Mouse (Mus musculus) MEL (cell line): ENCODE data around the gene Slc2a13. TPM values are rescaled to one million over a fixed set of nuclear protein-coding genes. Genes with fewer than 3 reads are reported as not detected.

ENCODE experiments used
- DNase-seq: peaks from one replicate; pipeline ENCODE4 v3.0.0; 2011; ENCODE audit warnings: low read depth, low spot score
- H3K27ac ChIP-seq: 2 replicates; pipeline ENCODE4 v1.5.1; 2012; ENCODE audit warnings: low read depth, mild to moderate bottlenecking, control low read depth, low read length, moderate library complexity; ENCODE audit not compliant: control insufficient read depth
- H3K27me3 ChIP-seq, 2 experiments: fragments of 150-350 bp in 1 of 2; sonication (generic) in 1 of 2; 2 replicates each; pipeline ENCODE4 v1.6.1; 2012; ENCODE audit warnings: low read length in 2 of 2, mild to moderate bottlenecking in 2 of 2, improper control_type of control experiment in 1 of 2, moderate library complexity in 1 of 2; ENCODE audit not compliant: insufficient read depth in 2 of 2, control insufficient read depth in 1 of 2
- H3K36me3 ChIP-seq, 2 experiments: 2 replicates each; pipeline ENCODE4 v1.6.1; 2012 to 2014; ENCODE audit warnings: low read length in 2 of 2, improper control_type of control experiment in 1 of 2, inconsistent platforms in 1 of 2, mild to moderate bottlenecking in 1 of 2; ENCODE audit not compliant: insufficient read depth in 2 of 2, control insufficient read depth in 1 of 2
- H3K4me1 ChIP-seq, 2 experiments: fragments of 150-350 bp in 1 of 2; sonication (generic) in 1 of 2; 2 replicates each; pipeline ENCODE4 v1.6.1; 2012; ENCODE audit warnings: low read length in 2 of 2, improper control_type of control experiment in 1 of 2, mild to moderate bottlenecking in 1 of 2; ENCODE audit not compliant: insufficient read depth in 2 of 2, control insufficient read depth in 1 of 2
- H3K4me3 ChIP-seq, 2 experiments: fragments of 150-350 bp in 1 of 2; sonication (generic) in 1 of 2; 2 replicates each; pipeline ENCODE4 v1.5.1; 2012; ENCODE audit warnings: low read depth in 2 of 2, low read length in 2 of 2, mild to moderate bottlenecking in 2 of 2, moderate library complexity in 2 of 2, control low read depth in 1 of 2, improper control_type of control experiment in 1 of 2; ENCODE audit not compliant: control insufficient read depth in 1 of 2, insufficient read depth in 1 of 2
- H3K79me2 ChIP-seq: 2 replicates; pipeline ENCODE4 v1.6.1; 2012; ENCODE audit warnings: mild to moderate bottlenecking, low read length, moderate library complexity; ENCODE audit not compliant: control insufficient read depth, poor library complexity, insufficient read depth
- H3K9ac ChIP-seq: 2 replicates; pipeline ENCODE4 v1.6.1; 2012; ENCODE audit warnings: low read depth, mild to moderate bottlenecking, control low read depth, low read length, moderate library complexity; ENCODE audit not compliant: control insufficient read depth, poor library complexity, severe bottlenecking
- H3K9me3 ChIP-seq: fragments of 150-350 bp; sonication (generic); replicated peaks from 2 replicates; pipeline ENCODE4 v1.6.1; 2012; ENCODE audit warnings: mild to moderate bottlenecking, low read length, improper control_type of control experiment, moderate library complexity; ENCODE audit not compliant: insufficient read depth
- BHLHE40 ChIP-seq: IDR thresholded peaks from 2 replicates; pipeline ENCODE4 v1.6.1; 2012; ENCODE audit warnings: low read depth, mild to moderate bottlenecking, inconsistent platforms, low read length, improper control_type of control experiment, borderline replicate concordance
- CHD1 ChIP-seq: IDR thresholded peaks from 2 replicates; pipeline ENCODE4 v1.6.1; 2012; ENCODE audit warnings: low read depth, mild to moderate bottlenecking, inconsistent platforms, low read length, improper control_type of control experiment
- CHD2 ChIP-seq: IDR thresholded peaks from 2 replicates; pipeline ENCODE4 v1.6.1; 2011; ENCODE audit warnings: low read length, improper control_type of control experiment
- E2F4 ChIP-seq: IDR thresholded peaks from 2 replicates; pipeline ENCODE4 v1.6.1; 2011; ENCODE audit warnings: low read depth, low read length, improper control_type of control experiment, borderline replicate concordance
- GABPA ChIP-seq: IDR thresholded peaks from 2 replicates; pipeline ENCODE4 v1.6.1; 2012; ENCODE audit warnings: low read depth, mild to moderate bottlenecking, inconsistent platforms, low read length, improper control_type of control experiment, moderate library complexity
- GATA1 ChIP-seq: IDR thresholded peaks from 2 replicates; pipeline ENCODE4 v1.6.1; 2011; ENCODE audit warnings: low read depth, low read length, improper control_type of control experiment
- HCFC1 ChIP-seq: IDR thresholded peaks from 2 replicates; pipeline ENCODE4 v1.6.1; 2012; ENCODE audit warnings: low read depth, mild to moderate bottlenecking, inconsistent platforms, low read length, improper control_type of control experiment, moderate library complexity
- JUND ChIP-seq: IDR thresholded peaks from 2 replicates; pipeline ENCODE4 v1.6.1; 2011; ENCODE audit warnings: low read depth, mild to moderate bottlenecking, improper control_type of control experiment, low read length
- MAFK ChIP-seq: IDR thresholded peaks from 2 replicates; pipeline ENCODE4 v1.6.1; 2011; ENCODE audit warnings: low read depth, mild to moderate bottlenecking, low read length, improper control_type of control experiment, borderline replicate concordance
- MAZ ChIP-seq: IDR thresholded peaks from 2 replicates; pipeline ENCODE4 v1.6.1; 2012; ENCODE audit warnings: low read depth, mild to moderate bottlenecking, inconsistent platforms, low read length, improper control_type of control experiment
- MEF2A ChIP-seq: IDR thresholded peaks from 2 replicates; pipeline ENCODE4 v1.6.1; 2014; ENCODE audit warnings: low read depth, mild to moderate bottlenecking, inconsistent platforms, low read length, improper control_type of control experiment; ENCODE audit not compliant: poor library complexity, insufficient replicate concordance, severe bottlenecking; ENCODE audit errors: extremely low read depth
- MXI1 ChIP-seq: IDR thresholded peaks from 2 replicates; pipeline ENCODE4 v1.6.1; 2011; ENCODE audit warnings: mild to moderate bottlenecking, low read depth, low read length, improper control_type of control experiment
- NRF1 ChIP-seq: IDR thresholded peaks from 2 replicates; pipeline ENCODE4 v1.6.1; 2014; ENCODE audit warnings: low read depth, mild to moderate bottlenecking, inconsistent platforms, low read length, improper control_type of control experiment, moderate library complexity; ENCODE audit not compliant: poor library complexity, insufficient read depth, severe bottlenecking
- RAD21 ChIP-seq: IDR thresholded peaks from 2 replicates; pipeline ENCODE4 v1.6.1; 2011; ENCODE audit warnings: mild to moderate bottlenecking, low read depth, low read length, improper control_type of control experiment
- RCOR1 ChIP-seq: IDR thresholded peaks from 2 replicates; pipeline ENCODE4 v1.6.1; 2012; ENCODE audit warnings: low read depth, mild to moderate bottlenecking, inconsistent platforms, low read length, improper control_type of control experiment
- SIN3A ChIP-seq: IDR thresholded peaks from 2 replicates; pipeline ENCODE4 v1.6.1; 2012; ENCODE audit warnings: low read length, improper control_type of control experiment, inconsistent platforms
- SMC3 ChIP-seq: IDR thresholded peaks from 2 replicates; pipeline ENCODE4 v1.6.1; 2011; ENCODE audit warnings: low read depth, low read length, improper control_type of control experiment
- UBTF ChIP-seq: IDR thresholded peaks from 2 replicates; pipeline ENCODE4 v1.6.1; 2012; ENCODE audit warnings: low read depth, mild to moderate bottlenecking, inconsistent platforms, low read length, improper control_type of control experiment, moderate library complexity, borderline replicate concordance; ENCODE audit not compliant: insufficient read depth
- USF1 ChIP-seq: IDR thresholded peaks from 2 replicates; pipeline ENCODE4 v1.6.1; 2014; ENCODE audit warnings: low read depth, mild to moderate bottlenecking, inconsistent platforms, low read length, improper control_type of control experiment, moderate library complexity
- USF2 ChIP-seq, 2 experiments: IDR thresholded peaks; 2 replicates each; pipeline ENCODE4 v1.6.1; 2011 to 2012; ENCODE audit warnings: improper control_type of control experiment in 2 of 2, low read length in 2 of 2, borderline replicate concordance in 1 of 2, inconsistent platforms in 1 of 2, low read depth in 1 of 2, mild to moderate bottlenecking in 1 of 2; ENCODE audit not compliant: insufficient read depth in 1 of 2
- ZKSCAN1 ChIP-seq: IDR thresholded peaks from 2 replicates; pipeline ENCODE4 v1.6.1; 2012; ENCODE audit warnings: low read depth, mild to moderate bottlenecking, inconsistent platforms, low read length, improper control_type of control experiment, moderate library complexity
- ZMIZ1 ChIP-seq: IDR thresholded peaks from 2 replicates; pipeline ENCODE4 v1.6.1; 2012; ENCODE audit warnings: low read depth, mild to moderate bottlenecking, inconsistent platforms, low read length, improper control_type of control experiment, moderate library complexity
- polyA plus RNA-seq, 2 experiments: library from polyadenylated mRNA; stranded (reverse) in 1 of 2; unstranded in 1 of 2; fragments of >175 nt in 1 of 2; fragments of >200 nt in 1 of 2; gene quantifications; 2 replicates each; pipeline versions ENCODE4 v1.2.1 to v1.2.4; 2012; ENCODE audit warnings: low replicate concordance in 2 of 2, low read depth in 1 of 2; ENCODE audit not compliant: insufficient read length in 2 of 2, insufficient read depth in 1 of 2, missing spikeins in 1 of 2
- total RNA-seq: library from RNA; depleted of rRNA; stranded (reverse); fragments of 300-350 nt; gene quantifications from 2 replicates; pipeline ENCODE4 v1.2.3, GENCODE M21; 2012

The Slc2a13 gene
- total and polyA plus RNA-seq, 3 experiments, result not detected

- H3K36me3 ChIP-seq, result no peaks in the 10 kb centered on the region
- no peaks in the 10 kb centered on the region for H3K79me2 ChIP-seq
- H3K4me1 ChIP-seq, result no peaks in the 10 kb centered on the region
- no peak overlapping the region for H3K4me3 ChIP-seq
- no peaks in the 10 kb centered on the region for H3K27me3 ChIP-seq
- TF ChIP-seq CHD2 (no peak), USF2 (IDR thresholded peaks at IDR 0.05; ENCODE audit: borderline replicate concordance in 1 of 2, insufficient read depth in 1 of 2, low read depth in 1 of 2, low read length in 2 of 2) (no peak), CHD1 (no peak), RAD21 (no peak), MAFK (no peak), MXI1 (no peak), E2F4 (no peak), HCFC1 (no peak), MAZ (no peak), UBTF (no peak), ZKSCAN1 (no peak), SMC3 (no peak), MEF2A (no peak), NRF1 (no peak), JUND (no peak), BHLHE40 (no peak), GABPA (no peak), ZMIZ1 (no peak), SIN3A (no peak)
- no peak overlapping the region for H3K9ac ChIP-seq
- DNase-seq, result no peak
- no peak overlapping the region for H3K27ac ChIP-seq
- H3K9me3 ChIP-seq, result no peaks in the 10 kb centered on the region
Measured at GRCm38 (mm10) chr15:91371859-91372394, 201.1 kb downstream of the Slc2a13 start.

- TF ChIP-seq MAZ, result no peak
- no peak for TF ChIP-seq RCOR1
- TF ChIP-seq ZKSCAN1, result no peak
- TF ChIP-seq GATA1, result no peak
- no peak for TF ChIP-seq MEF2A
- no peak for TF ChIP-seq USF1
- no peak for TF ChIP-seq MXI1
- TF ChIP-seq, all 39 proteins: peak for 0
- no peaks in the 10 kb centered on the region for H3K4me1 ChIP-seq
- H3K9me3 ChIP-seq, result no peaks in the 10 kb centered on the region
- DNase-seq, result no peak
- no peaks in the 10 kb centered on the region for H3K36me3 ChIP-seq
- H3K27ac ChIP-seq, result no peak overlapping the region
- no peak overlapping the region for H3K9ac ChIP-seq
- H3K79me2 ChIP-seq, result no peaks in the 10 kb centered on the region
- no peaks in the 10 kb centered on the region for H3K27me3 ChIP-seq
- no peak overlapping the region for H3K4me3 ChIP-seq
Measured at GRCm38 (mm10) chr15:91369736-91370449, 203.2 kb downstream of the Slc2a13 start.
